Mouse (Mus musculus) heart, adult 8-10 months (tissue): ENCODE measurements around the gene Snx29. TPM values are rescaled to one million over a fixed set of nuclear protein-coding genes. Genes with fewer than 3 reads are reported as not detected.

Experiments
- DNase-seq: peaks from one replicate; pipeline ENCODE4 v3.0.0; 2022; ENCODE audit warnings: low spot score
- total RNA-seq, 4 experiments: library from RNA; stranded (reverse); gene quantifications; 2 replicates each; pipeline ENCODE4 v1.2.4; 2022

Gene Snx29
- total RNA-seq, 4 experiments from 2014 or later, result 9.4 to 12.3 (median 10.8) TPM

- no peak for DNase-seq
Observed at GRCm38 (mm10) chr16:11685264-11685663, 362.6 kb downstream of the Snx29 start.

- DNase-seq, result no peak
Observed at GRCm38 (mm10) chr16:11685735-11686340, 363.1 kb downstream of the Snx29 start.

GRCm38 (mm10) chr16:11687836-11688235, 365.1 kb downstream of the Snx29 start:
- DNase-seq, result no peak

GRCm38 (mm10) chr16:11688281-11689005, 365.7 kb downstream of the Snx29 start:
- DNase-seq, result no peak

- DNase-seq, result peak; percentile 22
Observed at GRCm38 (mm10) chr16:11690097-11690496, 367.4 kb downstream of the Snx29 start.

GRCm38 (mm10) chr16:11690756-11691155, 368.0 kb downstream of the Snx29 start:
- no peak for DNase-seq

- DNase-seq, result no peak
Observed at GRCm38 (mm10) chr16:11691487-11692200, 368.9 kb downstream of the Snx29 start.

GRCm38 (mm10) chr16:11692744-11693143, 370.0 kb downstream of the Snx29 start:
- no peak for DNase-seq

- DNase-seq, result no peak
Observed at GRCm38 (mm10) chr16:11694386-11694785, 371.7 kb downstream of the Snx29 start.

- no peak for DNase-seq
Observed at GRCm38 (mm10) chr16:11696767-11697166, 374.1 kb downstream of the Snx29 start.

- DNase-seq, result no peak
Observed at GRCm38 (mm10) chr16:11697710-11698357, 375.1 kb downstream of the Snx29 start.

GRCm38 (mm10) chr16:11701579-11701978, 378.9 kb downstream of the Snx29 start:
- DNase-seq, result no peak

GRCm38 (mm10) chr16:11704096-11704495, 381.4 kb downstream of the Snx29 start:
- DNase-seq, result no peak

GRCm38 (mm10) chr16:11705456-11705855, 382.7 kb downstream of the Snx29 start:
- DNase-seq, result no peak

GRCm38 (mm10) chr16:11708097-11708496, 385.4 kb downstream of the Snx29 start:
- no peak for DNase-seq

- DNase-seq, result no peak
Observed at GRCm38 (mm10) chr16:11709382-11709781, 386.7 kb downstream of the Snx29 start.

- no peak for DNase-seq
Observed at GRCm38 (mm10) chr16:11709999-11710667, 387.4 kb downstream of the Snx29 start.

GRCm38 (mm10) chr16:11713265-11713865, 390.7 kb downstream of the Snx29 start:
- DNase-seq, result no peak

- DNase-seq, result no peak
Observed at GRCm38 (mm10) chr16:11716932-11717331, 394.2 kb downstream of the Snx29 start.

- no peak for DNase-seq
Observed at GRCm38 (mm10) chr16:11725901-11726300, 403.2 kb downstream of the Snx29 start.

- no peak for DNase-seq
Observed at GRCm38 (mm10) chr16:11727331-11727730, 404.6 kb downstream of the Snx29 start.
